Mouse (Mus musculus) kidney, adult 2 months (tissue): Measurements from ENCODE around the gene Mlph. TPM values are rescaled to one million over a fixed set of nuclear protein-coding genes. Genes with fewer than 3 reads are reported as not detected.

Experiments
- DNase-seq: peaks from one replicate; pipeline ENCODE4 v3.0.0; 2021
- H3K27ac ChIP-seq: fragments of 200-500 bp; 2 replicates; pipeline ENCODE4 v1.5.1; 2012; ENCODE audit warnings: low read depth, low read length, control low read depth, inconsistent platforms; ENCODE audit not compliant: insufficient read depth
- H3K27me3 ChIP-seq: fragments of 200-500 bp; replicated peaks from 2 replicates; pipeline ENCODE4 v1.6.1; 2012; ENCODE audit warnings: mild to moderate bottlenecking, moderate library complexity, low read length, inconsistent platforms; ENCODE audit not compliant: control insufficient read depth, insufficient read depth
- H3K36me3 ChIP-seq: fragments of 200-500 bp; 2 replicates; pipeline ENCODE4 v1.6.1; 2012; ENCODE audit warnings: mild to moderate bottlenecking, moderate library complexity, low read length, inconsistent platforms; ENCODE audit not compliant: control insufficient read depth, insufficient read depth
- H3K4me1 ChIP-seq: fragments of 200-500 bp; 2 replicates; pipeline ENCODE4 v1.6.1; 2011; ENCODE audit warnings: low read length; ENCODE audit not compliant: control insufficient read depth, insufficient read depth
- H3K4me3 ChIP-seq: fragments of 200-500 bp; 2 replicates; pipeline ENCODE4 v1.5.1; 2011; ENCODE audit warnings: mild to moderate bottlenecking, low read depth, low read length, control low read depth; ENCODE audit not compliant: insufficient read depth
- CTCF ChIP-seq: fragments of 200-500 bp; conservative IDR thresholded peaks from 2 replicates; pipeline ENCODE4 v1.5.1; 2011; ENCODE audit warnings: low read depth, mild to moderate bottlenecking, control low read depth, low read length, moderate library complexity, mixed read lengths; ENCODE audit not compliant: insufficient read depth, insufficient read length
- POLR2A ChIP-seq: fragments of 200-500 bp; IDR thresholded peaks from one replicate; pipeline ENCODE4 v1.6.1; 2011; ENCODE audit warnings: low read depth, low read length, control low read depth
- WGBS: fragments of 180-500 bp; shearing (Covaris S2); methylation state at CpG from one replicate; pipeline ENCODE4 v1.1.7; 2018; 5-methylcytosine and 5-hydroxymethylcytosine counted together
- polyA plus RNA-seq: library from polyadenylated mRNA; depleted of rRNA; stranded (reverse); fragments of >200 nt; gene quantifications from 2 replicates; pipeline ENCODE4 v1.2.3, GENCODE M21; 2012; rRNA removed

The Mlph gene
- polyA plus RNA-seq, 1 experiment, result 5.7 TPM

DNA sequence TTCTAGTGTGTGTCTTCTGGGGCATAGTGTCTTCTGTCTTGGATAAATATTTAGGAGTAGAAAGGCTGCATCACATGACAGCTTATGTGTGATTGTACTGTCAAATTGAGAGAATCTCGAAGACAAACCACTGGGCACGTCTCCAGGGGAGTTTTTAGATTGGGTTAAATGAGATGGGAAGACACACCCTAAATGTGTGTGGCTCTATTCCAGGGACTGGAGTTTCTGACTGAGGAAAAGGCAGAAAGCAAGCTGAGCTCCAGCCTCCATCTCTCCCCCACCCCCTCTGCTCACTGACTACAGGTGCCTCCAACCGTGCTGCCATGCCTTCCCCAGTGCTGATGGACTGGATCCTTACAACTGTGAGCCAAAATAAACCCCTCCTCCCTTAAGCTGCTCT, 66.5 kb downstream of the Mlph start:
- no peak for TF ChIP-seq POLR2A
- no peak for TF ChIP-seq CTCF
- Histone ChIP-seq H3K27me3 (no peaks in the 10 kb centered on the region), H3K4me3 (no peak overlapping the region), H3K36me3 (no peaks in the 10 kb centered on the region), H3K27ac (no peak overlapping the region), H3K4me1 (peaks cover 3% of the 10 kb centered on the region; the same call in 1 of the 2 replicates)
- 58% methylated on average over 3 of the region's 3 CpGs for WGBS
- DNase-seq, result peak; percentile 43

DNA sequence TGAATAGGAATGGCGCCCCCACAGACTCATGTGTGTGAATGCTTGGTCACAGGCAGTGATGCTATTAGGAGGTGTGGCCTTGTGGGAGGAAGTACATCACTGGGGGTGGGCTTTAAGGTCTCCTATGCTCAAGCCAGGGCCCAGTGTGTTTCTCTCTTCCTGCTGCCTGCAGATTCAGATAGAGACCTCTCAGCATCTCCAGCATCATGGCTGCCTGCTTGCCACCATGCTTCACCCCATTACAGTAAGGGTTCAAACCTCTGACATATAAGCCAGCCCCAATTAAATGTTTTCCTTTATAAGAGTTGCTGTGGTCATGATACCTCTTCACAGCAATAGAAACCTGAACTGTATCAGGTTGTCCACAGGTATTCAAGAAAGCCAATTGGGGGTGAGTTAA, 81.0 kb downstream of the Mlph start:
- H3K4me3 ChIP-seq, result no peak overlapping the region
- H3K4me1 ChIP-seq, result no peaks in the 10 kb centered on the region
- TF ChIP-seq CTCF (no peak), POLR2A (no peak)
- no peak for DNase-seq
- no peaks in the 10 kb centered on the region for H3K27me3 ChIP-seq
- no peaks in the 10 kb centered on the region for H3K36me3 ChIP-seq
- WGBS, result 87% methylated on average over 1 of the region's 1 CpGs
- H3K27ac ChIP-seq, result no peak overlapping the region

DNA sequence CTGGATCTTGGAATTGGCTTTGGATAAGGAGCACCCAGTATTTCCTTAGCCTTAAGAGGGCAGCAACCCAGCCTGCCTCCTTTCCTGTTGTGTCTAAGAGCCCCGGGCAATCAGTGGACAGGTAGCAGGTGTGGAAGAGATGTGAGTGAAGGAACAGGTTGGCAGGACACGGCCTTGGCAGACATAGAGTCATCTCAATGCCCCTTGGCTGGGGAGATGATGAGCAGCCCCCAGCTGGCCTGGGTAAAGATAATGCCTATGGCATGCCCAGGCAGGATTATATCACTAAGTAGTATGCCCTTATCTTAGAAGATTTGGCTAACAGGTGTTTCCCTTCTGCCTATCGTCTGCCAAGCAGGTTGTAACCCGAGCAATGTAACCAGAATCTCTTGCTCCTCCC, 82.3 kb downstream of the Mlph start:
- TF ChIP-seq CTCF (no peak), POLR2A (no peak)
- no peaks in the 10 kb centered on the region for H3K4me1 ChIP-seq
- no peaks in the 10 kb centered on the region for H3K27me3 ChIP-seq
- H3K27ac ChIP-seq, result no peak overlapping the region
- WGBS, result 65% methylated on average over 4 of the region's 4 CpGs
- DNase-seq, result no peak
- no peak overlapping the region for H3K4me3 ChIP-seq
- H3K36me3 ChIP-seq, result no peaks in the 10 kb centered on the region

DNA sequence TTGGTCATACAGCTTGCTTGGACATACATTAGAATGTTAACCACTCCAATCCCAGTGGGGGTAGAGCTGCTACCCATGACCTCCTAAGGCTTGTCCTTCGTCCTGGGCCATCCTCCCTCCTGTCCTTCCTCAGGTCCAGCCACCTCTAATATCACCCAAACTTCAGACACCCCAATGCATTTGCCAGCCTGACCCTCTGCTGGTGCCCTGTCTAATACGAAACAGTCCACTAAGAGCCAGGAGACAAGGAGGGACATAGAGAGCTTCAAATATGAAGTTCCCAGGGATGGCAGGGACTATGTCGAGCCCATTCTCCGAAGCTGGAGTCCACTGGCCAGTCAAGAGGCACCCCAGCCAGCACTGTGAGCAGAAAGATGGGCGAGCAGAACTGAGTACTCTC, 82.8 kb downstream of the Mlph start:
- Histone ChIP-seq H3K4me3 (no peak overlapping the region), H3K36me3 (no peaks in the 10 kb centered on the region), H3K27ac (no peak overlapping the region), H3K27me3 (no peaks in the 10 kb centered on the region), H3K4me1 (no peaks in the 10 kb centered on the region)
- no peak for TF ChIP-seq CTCF
- TF ChIP-seq POLR2A, result no peak
- 84% methylated on average over 5 of the region's 5 CpGs for WGBS
- DNase-seq, result no peak

DNA sequence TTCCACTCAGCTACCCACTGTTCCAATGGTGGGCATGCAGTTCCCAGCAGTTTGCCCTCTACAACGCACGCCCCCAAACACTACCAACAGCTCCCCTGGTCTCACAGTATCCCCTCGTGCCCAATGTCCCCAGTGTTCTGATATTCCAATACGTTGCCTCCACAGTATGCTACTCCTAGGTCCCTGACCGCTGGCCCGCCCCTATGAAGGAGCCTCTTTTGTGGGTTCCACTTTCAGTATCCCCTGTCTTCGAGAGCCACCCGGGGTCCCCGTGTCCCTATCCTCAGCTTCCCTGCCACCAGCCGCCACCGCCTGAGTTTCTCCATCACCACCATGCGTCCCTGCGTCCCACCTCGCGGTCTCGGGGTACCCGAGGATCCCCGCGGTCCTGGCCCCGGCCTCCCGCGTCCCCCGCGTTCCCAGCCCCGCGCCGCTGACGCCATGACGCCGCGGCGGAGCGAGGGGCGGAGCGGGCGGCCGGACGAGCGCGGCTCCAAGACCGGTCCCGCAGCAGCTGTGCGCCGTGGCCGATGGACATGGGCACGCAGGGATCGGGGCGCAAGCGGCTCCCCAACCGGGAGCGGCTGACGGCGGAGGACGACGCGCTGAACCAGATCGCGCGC, 83.5 kb downstream of the Mlph start, which contains the start of gene Lrrfip1:
Lrrfip1 (plus strand) TSS at position 470 of the 623 bp plus-strand sequence.
- 2% methylated on average over 59 of the region's 59 CpGs for WGBS
- no peak for TF ChIP-seq POLR2A
- TF ChIP-seq CTCF, result no peak
- Histone ChIP-seq H3K4me1 (no peaks in the 10 kb centered on the region), H3K4me3 (peak within 1 kb of the TSS; percentile 69), H3K27me3 (no peaks in the 10 kb centered on the region), H3K36me3 (no peaks in the 10 kb centered on the region), H3K27ac (no peak within 1 kb of the TSS)
- DNase-seq, result peak; percentile 51

DNA sequence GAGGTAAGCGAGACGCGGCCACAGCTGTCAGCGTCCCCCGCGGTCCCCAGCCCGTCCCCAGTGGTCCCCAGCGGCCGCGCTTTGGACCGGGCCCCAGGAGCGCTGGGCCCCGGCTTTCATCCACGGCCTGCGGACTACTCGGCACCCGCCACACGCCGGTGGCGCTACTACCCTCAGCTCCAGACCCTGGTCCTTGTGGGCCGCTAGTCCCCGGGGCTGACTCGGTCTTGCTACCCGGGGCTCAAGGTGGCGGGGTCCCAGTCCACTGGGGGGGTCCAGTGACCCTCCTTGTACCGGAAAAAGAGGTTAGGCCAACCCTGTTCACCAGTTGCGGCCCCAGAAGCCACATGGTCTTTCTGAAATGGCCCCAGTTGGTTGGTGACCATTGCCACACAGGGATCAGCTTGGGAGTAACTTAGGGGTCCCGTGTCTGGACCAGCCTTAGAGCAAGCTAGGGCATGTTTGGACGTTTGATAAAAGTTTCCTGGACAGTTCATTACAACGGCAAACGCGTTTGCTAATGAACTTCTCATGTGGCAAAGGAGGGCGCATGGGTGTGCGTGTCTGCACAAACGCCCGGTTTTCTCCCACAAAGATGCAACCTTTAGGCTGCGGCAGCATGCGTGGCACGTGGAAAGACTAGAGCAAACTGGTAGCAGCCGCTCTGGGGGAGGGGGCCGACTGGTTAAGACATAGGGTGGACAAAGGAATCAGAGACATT, 84.2 kb downstream of the Mlph start:
- Histone ChIP-seq H3K4me3 (peak overlapping the region; percentile 69), H3K36me3 (no peaks in the 10 kb centered on the region), H3K27me3 (no peaks in the 10 kb centered on the region), H3K4me1 (no peaks in the 10 kb centered on the region), H3K27ac (no peak overlapping the region)
- WGBS, result 2% methylated on average over 41 of the region's 41 CpGs
- TF ChIP-seq CTCF (no peak), POLR2A (no peak)
- no peak for DNase-seq

DNA sequence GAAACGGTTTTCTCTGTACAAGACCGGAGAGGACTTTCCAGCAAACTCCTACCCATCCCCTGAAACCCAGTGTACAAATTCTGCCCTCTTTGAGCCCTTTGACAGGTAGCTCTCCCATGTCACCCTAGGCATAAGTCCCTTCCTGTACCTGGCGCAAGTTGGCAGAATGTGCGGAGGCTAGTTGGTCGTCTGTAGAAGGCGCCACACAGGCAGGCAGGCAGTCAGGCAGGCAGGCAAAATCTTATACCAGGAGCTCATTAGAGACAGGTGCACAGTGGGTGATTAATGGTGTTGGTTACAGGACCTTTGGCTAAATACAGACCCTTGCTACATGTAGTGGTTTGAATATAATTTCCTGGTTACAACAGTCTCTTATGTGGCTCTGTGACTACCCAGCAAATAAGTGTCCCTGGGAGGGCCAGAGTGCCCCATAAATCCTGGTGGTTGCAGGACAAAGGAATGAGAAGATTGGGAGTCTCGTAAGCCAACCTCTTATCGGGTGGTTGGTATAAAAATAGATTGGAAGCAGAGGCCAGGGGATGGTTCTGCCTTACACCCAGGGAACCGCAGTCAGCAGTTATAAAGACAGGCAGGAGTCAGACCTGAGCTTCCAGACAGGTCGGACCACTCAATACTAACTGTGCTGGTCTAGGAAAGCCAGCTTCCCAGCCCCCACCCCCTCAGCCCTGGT, 85.2 kb downstream of the Mlph start:
- H3K27me3 ChIP-seq, result no peaks in the 10 kb centered on the region
- no peak overlapping the region for H3K27ac ChIP-seq
- DNase-seq, result no peak
- WGBS, result 64% methylated on average over 10 of the region's 10 CpGs
- no peaks in the 10 kb centered on the region for H3K4me1 ChIP-seq
- H3K36me3 ChIP-seq, result no peaks in the 10 kb centered on the region
- H3K4me3 ChIP-seq, result no peak overlapping the region
- TF ChIP-seq CTCF (no peak), POLR2A (no peak)

Other genes with a start within 250 kb of the Mlph start
- 15.3 and 17.4 TPM in 2 replicates for gene Col6a3, start 71.1 kb upstream of the Mlph start, polyA plus RNA-seq
- gene Prlh, start 38.0 kb downstream of the Mlph start, polyA plus RNA-seq, result not detected in 2 replicates
- gene Rab17, start 54.6 kb downstream of the Mlph start, polyA plus RNA-seq, result 34.4 and 35.9 TPM in 2 replicates
- 9.4 and 11.4 TPM in 2 replicates for gene Lrrfip1, start 83.7 kb downstream of the Mlph start, polyA plus RNA-seq
- gene Rbm44, start 230.0 kb downstream of the Mlph start, polyA plus RNA-seq, result 0.01 TPM in 1 of 2 replicates, not detected in the other